Mouse (Mus musculus): Measurements from ENCODE around the gene Cldn14.

- no peak for TF ChIP-seq GATA2 (IDR thresholded peaks at IDR 0.05; ENCODE audit: borderline replicate concordance, low read depth, low read length)
- TF ChIP-seq CTCF (IDR thresholded peaks at IDR 0.05; ENCODE audit: low read depth, low read length), result no peak
- TF ChIP-seq POLR2AphosphoS5 (IDR thresholded peaks at IDR 0.05; ENCODE audit: insufficient replicate concordance, low read depth, low read length), result no peak
- TF ChIP-seq TAL1 (conservative IDR thresholded peaks at IDR 0.05; ENCODE audit: low read depth, low read length), result no peak
Measured at GRCm38 (mm10) chr16:93923788-93924187, 84.8 kb downstream of the Cldn14 start.

All from G1E (cell line).